ENCODE assay signal across 17 mouse cellular contexts in the genomic region with DNA sequence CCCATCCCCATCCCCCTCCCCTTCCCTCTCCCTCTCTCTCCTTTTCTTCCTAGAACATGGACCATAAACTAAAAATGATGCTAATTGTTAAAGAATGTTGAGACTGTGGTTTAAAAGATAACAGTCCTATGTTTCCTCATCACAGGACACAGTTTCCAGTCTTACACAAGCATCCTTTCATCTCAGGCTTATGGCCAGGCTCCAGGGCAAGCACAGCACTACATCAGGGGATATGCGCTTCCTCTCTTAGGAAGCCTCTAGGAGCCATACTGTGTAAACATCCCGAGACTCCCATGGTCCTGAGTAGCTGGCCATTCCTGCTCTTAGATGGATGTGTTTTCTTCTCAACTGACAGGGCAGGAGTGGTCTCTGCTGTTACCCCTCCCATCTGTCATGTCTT.
A peak's percentile ranks its signal among the peaks of the same experiment; 100 is the strongest.
DNase-seq lines count a peak whose midpoint lies in the region; ATAC-seq and TF ChIP-seq lines count a peak whose summit lies in the region.
"Had no signal": no experiment of that assay in that cellular context is flagged by ENCODE, and none has a peak within 500 bp of the region (broad histone marks: within the 10 kb centered on the region; RNA-seq: fewer than 3 reads in every experiment).

No protein-coding gene starts in this region.

- H3K27ac ChIP-seq in heart, postnatal 0 days (ENCODE audit: low read depth): no peak overlapping the region
- peak overlapping the region; percentile 45; the same call in 1 of the 2 replicates for H3K27ac ChIP-seq in lung, embryonic 16.5 days (ENCODE audit: low read length)
- H3K27ac ChIP-seq in liver, postnatal 0 days (ENCODE audit: low read depth): no peak overlapping the region
- H3K27ac ChIP-seq: hindbrain, embryonic 15.5 days; intestine, embryonic 15.5 days; left cerebral cortex, adult 2 months; limb, embryonic 10.5 days had no signal

- H3K9ac ChIP-seq in heart, postnatal 0 days (replicated peaks; ENCODE audit: low read depth, low read length): no peak overlapping the region
- H3K9ac ChIP-seq in lung, embryonic 16.5 days (ENCODE audit: low read length): no peak overlapping the region
- no peak overlapping the region for H3K9ac ChIP-seq in liver, postnatal 0 days (replicated peaks)
- H3K9ac ChIP-seq: hindbrain, embryonic 15.5 days; intestine, embryonic 15.5 days had no signal

- no peaks in the 10 kb centered on the region for H3K36me3 ChIP-seq in heart, postnatal 0 days (replicated peaks; ENCODE audit: control insufficient read depth, insufficient read depth, low read length)
- no peaks in the 10 kb centered on the region for H3K36me3 ChIP-seq in lung, embryonic 16.5 days (ENCODE audit: control insufficient read depth, insufficient read depth, low read length)
- H3K36me3 ChIP-seq in liver, postnatal 0 days (replicated peaks; ENCODE audit: insufficient read depth, low read length): no peaks in the 10 kb centered on the region
- H3K36me3 ChIP-seq: hindbrain, embryonic 15.5 days; intestine, embryonic 15.5 days; limb, embryonic 10.5 days had no signal

- TF ChIP-seq CTCF in heart, postnatal 0 days (IDR thresholded peaks at IDR 0.05; ENCODE audit: low read depth): no peak
- TF ChIP-seq CTCF in liver, postnatal 0 days (IDR thresholded peaks at IDR 0.05; ENCODE audit: low read depth): no peak

- DNase-seq in urinary bladder, postnatal 14 days (ENCODE audit: low spot score): peak; percentile 28
- DNase-seq in urinary bladder, postnatal 25 days (ENCODE audit: low spot score): no peak
- peak; percentile 30 for DNase-seq in heart, postnatal 0 days (ENCODE audit: low spot score)
- no peak for DNase-seq in layer of hippocampus, postnatal 14 days (ENCODE audit: low spot score in 2 of 2)
- DNase-seq in liver, postnatal 0 days: no peak
- no peak for DNase-seq in neural tube, embryonic 10.5 days (ENCODE audit: extremely low spot score, low spot score)
- DNase-seq: adrenal gland, postnatal 10 days; cerebellum, postnatal 14 days; gastrocnemius, postnatal 10 days; kidney, postnatal 36 days; right cerebral cortex, adult 18-20 months; thymus, postnatal 25 days had no signal

- H3K4me2 ChIP-seq in heart, postnatal 0 days (ENCODE audit: low read depth, low read length): no peak overlapping the region
- H3K4me2 ChIP-seq in lung, embryonic 16.5 days (ENCODE audit: low read depth, low read length): no peak overlapping the region
- H3K4me2 ChIP-seq in liver, postnatal 0 days (ENCODE audit: low read depth, low read length): no peak overlapping the region
- H3K4me2 ChIP-seq: hindbrain, embryonic 15.5 days; intestine, embryonic 15.5 days had no signal

- TF ChIP-seq EP300 in heart, postnatal 0 days (IDR thresholded peaks at IDR 0.05; ENCODE audit: low read depth): no peak
- TF ChIP-seq EP300 in liver, postnatal 0 days (IDR thresholded peaks at IDR 0.05; ENCODE audit: low read depth): no peak

- H3K27me3 ChIP-seq in heart, postnatal 0 days (ENCODE audit: control insufficient read depth, insufficient read depth, low read length): no peaks in the 10 kb centered on the region
- H3K27me3 ChIP-seq in lung, embryonic 16.5 days (ENCODE audit: control insufficient read depth, insufficient read depth, low read depth, low read length): no peaks in the 10 kb centered on the region
- no peaks in the 10 kb centered on the region for H3K27me3 ChIP-seq in liver, postnatal 0 days (ENCODE audit: insufficient read depth, low read length)
- H3K27me3 ChIP-seq: hindbrain, embryonic 15.5 days; intestine, embryonic 15.5 days had no signal

- peak; percentile 63; the same call in 1 of the 2 replicates for ATAC-seq in heart, postnatal 0 days (ENCODE audit: insufficient read depth, low read depth)
- ATAC-seq in lung, embryonic 16.5 days (ENCODE audit: low read depth): peak; percentile 84
- ATAC-seq in liver, postnatal 0 days: no peak
- ATAC-seq: intestine, embryonic 15.5 days had no signal

- no peaks in the 10 kb centered on the region for H3K4me1 ChIP-seq in heart, postnatal 0 days (ENCODE audit: control insufficient read depth, insufficient read depth)
- peaks cover 11% of the 10 kb centered on the region for H3K4me1 ChIP-seq in lung, embryonic 16.5 days (replicated peaks; ENCODE audit: control insufficient read depth, insufficient read depth, low read length)
- H3K4me1 ChIP-seq in liver, postnatal 0 days (ENCODE audit: insufficient read depth): no peaks in the 10 kb centered on the region
- H3K4me1 ChIP-seq: hindbrain, embryonic 15.5 days; intestine, embryonic 15.5 days; limb, embryonic 10.5 days had no signal

- no peak overlapping the region for H3K4me3 ChIP-seq in heart, postnatal 0 days (ENCODE audit: low read depth, low read length)
- no peak overlapping the region for H3K4me3 ChIP-seq in lung, embryonic 16.5 days (ENCODE audit: low read length)
- no peak overlapping the region for H3K4me3 ChIP-seq in liver, postnatal 0 days (ENCODE audit: low read depth, low read length)
- H3K4me3 ChIP-seq: hindbrain, embryonic 15.5 days; intestine, embryonic 15.5 days; left cerebral cortex, adult 2 months; limb, embryonic 10.5 days had no signal

- 45% methylated on average over 2 of the region's 2 CpGs for WGBS in heart, postnatal 0 days
- WGBS in lung, embryonic 16.5 days: 28% methylated on average over 2 of the region's 2 CpGs
- WGBS in liver, postnatal 0 days (ENCODE audit: insufficient replicate concordance): 36% methylated on average over 2 of the region's 2 CpGs

- H3K9me3 ChIP-seq in heart, postnatal 0 days (replicated peaks; ENCODE audit: control insufficient read depth, low read length): no peaks in the 10 kb centered on the region
- no peaks in the 10 kb centered on the region for H3K9me3 ChIP-seq in lung, embryonic 16.5 days (ENCODE audit: control insufficient read depth, low read length)
- H3K9me3 ChIP-seq in liver, postnatal 0 days (ENCODE audit: low read length): no peaks in the 10 kb centered on the region
- H3K9me3 ChIP-seq: hindbrain, embryonic 15.5 days; intestine, embryonic 15.5 days; limb, embryonic 10.5 days had no signal

Comparison
In these comparisons a context has a peak if more than half of its experiments do, and no peak if none do; other contexts are left out.
1. DNase-seq: peak in urinary bladder, postnatal 14 days (single experiment) and heart, postnatal 0 days (single experiment); none in urinary bladder, postnatal 25 days (single experiment), layer of hippocampus, postnatal 14 days (0 of 2), liver, postnatal 0 days (single experiment) and neural tube, embryonic 10.5 days (single experiment).